Mouse (Mus musculus) kidney, adult 2 months (tissue): ENCODE measurements around the gene Rora.

Experiments used
- CTCF ChIP-seq: fragments of 200-500 bp; conservative IDR thresholded peaks from 2 replicates; pipeline ENCODE4 v1.5.1; 2011; ENCODE audit warnings: low read depth, mild to moderate bottlenecking, control low read depth, low read length, moderate library complexity, mixed read lengths; ENCODE audit not compliant: insufficient read depth, insufficient read length
- POLR2A ChIP-seq: fragments of 200-500 bp; IDR thresholded peaks from one replicate; pipeline ENCODE4 v1.6.1; 2011; ENCODE audit warnings: low read depth, low read length, control low read depth

- TF ChIP-seq CTCF (0 out of 2 replicates have a peak, but pooled peaks have one; percentile 10), POLR2A (no peak)
Observed at GRCm38 (mm10) chr9:68653211-68654038, at the start of gene Rora.
